In genomic region chr16:95929700-95930435, GRCm38 (mm10) we compare ENCODE assay signal across 9 mouse cellular contexts.
A peak's percentile ranks its signal among the peaks of the same experiment; 100 is the strongest.
DNase-seq lines count a peak whose midpoint lies in the region; ATAC-seq lines count a peak whose summit lies in the region.
"Had no signal": no experiment of that assay in that cellular context is flagged by ENCODE, and none has a peak within 500 bp of the region (broad histone marks: within the 10 kb centered on the region; RNA-seq: fewer than 3 reads in every experiment).

No protein-coding gene starts in this region.

- H3K4me3 ChIP-seq in heart, embryonic 10.5 days = no peak overlapping the region
- no peak overlapping the region for H3K4me3 ChIP-seq in heart, embryonic 11.5 days (ENCODE audit: low read depth, low read length)
- no peak overlapping the region for H3K4me3 ChIP-seq in midbrain, embryonic 11.5 days (ENCODE audit: low read depth, low read length)
- no peak overlapping the region for H3K4me3 ChIP-seq in midbrain, embryonic 16.5 days (ENCODE audit: low read depth, low read length)

- no peaks in the 10 kb centered on the region for H3K36me3 ChIP-seq in heart, embryonic 10.5 days
- no peaks in the 10 kb centered on the region for H3K36me3 ChIP-seq in heart, embryonic 11.5 days (ENCODE audit: control insufficient read depth, insufficient read depth, low read length)
- H3K36me3 ChIP-seq in midbrain, embryonic 11.5 days (ENCODE audit: control insufficient read depth, insufficient read depth, low read length) = no peaks in the 10 kb centered on the region
- no peaks in the 10 kb centered on the region for H3K36me3 ChIP-seq in midbrain, embryonic 16.5 days (ENCODE audit: control insufficient read depth, insufficient read depth, low read length)

- DNase-seq in heart, embryonic 10.5 days (ENCODE audit: low spot score) = no peak
- DNase-seq in midbrain, embryonic 11.5 days (ENCODE audit: low spot score, missing footprints) = peak; percentile 79
- DNase-seq in ovary, postnatal 36 days (ENCODE audit: low spot score) = no peak
- no peak for DNase-seq in kidney, adult 9 months
- DNase-seq: heart, postnatal 10 days had no signal

- H3K27ac ChIP-seq in heart, embryonic 10.5 days = 0 out of 2 replicates have a peak overlapping the region, but pooled peaks have one; percentile 7
- no peak overlapping the region for H3K27ac ChIP-seq in heart, embryonic 11.5 days (ENCODE audit: low read depth, low read length)
- H3K27ac ChIP-seq in midbrain, embryonic 11.5 days (ENCODE audit: low read depth, low read length) = no peak overlapping the region
- no peak overlapping the region for H3K27ac ChIP-seq in midbrain, embryonic 16.5 days (ENCODE audit: low read length)

- H3K4me2 ChIP-seq in heart, embryonic 11.5 days = no peak overlapping the region
- H3K4me2 ChIP-seq in midbrain, embryonic 11.5 days = no peak overlapping the region
- no peak overlapping the region for H3K4me2 ChIP-seq in midbrain, embryonic 16.5 days (ENCODE audit: low read length)

- H3K4me1 ChIP-seq in heart, embryonic 10.5 days = peaks cover 14% of the 10 kb centered on the region
- H3K4me1 ChIP-seq in heart, embryonic 11.5 days (ENCODE audit: control insufficient read depth, insufficient read depth, low read length) = no peaks in the 10 kb centered on the region
- no peaks in the 10 kb centered on the region for H3K4me1 ChIP-seq in midbrain, embryonic 11.5 days (ENCODE audit: control insufficient read depth, insufficient read depth, low read length)
- H3K4me1 ChIP-seq in midbrain, embryonic 16.5 days (ENCODE audit: control insufficient read depth, insufficient read depth, low read length) = no peaks in the 10 kb centered on the region

- no peaks in the 10 kb centered on the region for H3K9me3 ChIP-seq in heart, embryonic 10.5 days
- H3K9me3 ChIP-seq in heart, embryonic 11.5 days (replicated peaks; ENCODE audit: control insufficient read depth, low read length) = no peaks in the 10 kb centered on the region
- no peaks in the 10 kb centered on the region for H3K9me3 ChIP-seq in midbrain, embryonic 11.5 days (ENCODE audit: control insufficient read depth, low read length)
- no peaks in the 10 kb centered on the region for H3K9me3 ChIP-seq in midbrain, embryonic 16.5 days (replicated peaks; ENCODE audit: control insufficient read depth, low read length, poor library complexity, severe bottlenecking)

- H3K9ac ChIP-seq in heart, embryonic 11.5 days (ENCODE audit: low read depth, low read length) = no peak overlapping the region
- no peak overlapping the region for H3K9ac ChIP-seq in midbrain, embryonic 11.5 days (ENCODE audit: low read length)
- no peak overlapping the region for H3K9ac ChIP-seq in midbrain, embryonic 16.5 days (ENCODE audit: low read depth, low read length)

- no peaks in the 10 kb centered on the region for H3K27me3 ChIP-seq in heart, embryonic 10.5 days (ENCODE audit: insufficient read depth, poor library complexity, severe bottlenecking)
- H3K27me3 ChIP-seq in heart, embryonic 11.5 days (ENCODE audit: control insufficient read depth, insufficient read depth, low read length) = no peaks in the 10 kb centered on the region
- H3K27me3 ChIP-seq in midbrain, embryonic 11.5 days (ENCODE audit: control insufficient read depth, insufficient read depth, low read length) = no peaks in the 10 kb centered on the region
- H3K27me3 ChIP-seq in midbrain, embryonic 16.5 days (ENCODE audit: control insufficient read depth, insufficient read depth, low read depth, low read length) = no peaks in the 10 kb centered on the region

- WGBS in heart, embryonic 10.5 days = 79% methylated on average over 14 of the region's 14 CpGs
- 74% methylated on average over 14 of the region's 14 CpGs for WGBS in heart, embryonic 11.5 days (ENCODE audit: insufficient replicate concordance)
- 61% methylated on average over 14 of the region's 14 CpGs for WGBS in midbrain, embryonic 11.5 days
- 54% methylated on average over 14 of the region's 14 CpGs for WGBS in midbrain, embryonic 16.5 days

- ATAC-seq in heart, embryonic 11.5 days (replicated peaks; ENCODE audit: insufficient number of reproducible peaks, low FRiP score, low TSS enrichment) = no peak
- no peak for ATAC-seq in midbrain, embryonic 11.5 days (ENCODE audit: low FRiP score)
- no peak for ATAC-seq in midbrain, embryonic 16.5 days
- peak; percentile 59; the same call in 1 of the 2 replicates for ATAC-seq in neutrophil, adult 5-6 weeks (ENCODE audit: extremely low read depth, insufficient number of reproducible peaks, low FRiP score, poor library complexity, severe bottlenecking)
- no peak for ATAC-seq in inflammation-experienced regulatory T-cells, adult 6 months
